Mouse (Mus musculus): ENCODE data around the gene Dock10.

- TF ChIP-seq CTCF (IDR thresholded peaks at IDR 0.05; ENCODE audit: low read depth, low read length) (no peak), POLR2A (IDR thresholded peaks at IDR 0.05; ENCODE audit: extremely low read depth, insufficient read depth, low read length) (no peak)
Observed at GRCm38 (mm10) chr1:80628054-80628453, 130.3 kb downstream of the Dock10 start.
